Mouse (Mus musculus) liver, embryonic 14.5 days (tissue): ENCODE measurements around the gene Abcd2. TPM values are rescaled to one million over a fixed set of nuclear protein-coding genes. Genes with fewer than 3 reads are reported as not detected.

Experiments used
- ATAC-seq: fragments of 200-750 bp; cut with Nextera tagmentation; 2 replicates; pipeline ENCODE4 v1.8.0; 2017; ENCODE audit warnings: moderate number of reproducible peaks, mild to moderate bottlenecking, moderate library complexity; ENCODE audit not compliant: insufficient read depth
- DNase-seq, 3 experiments: peaks; one replicate each; pipeline ENCODE4 v3.0.0-alpha.2; 2012 to 2013; ENCODE audit warnings: low read depth in 3 of 3, low spot score in 3 of 3
- H3K27ac ChIP-seq: fragments of 300-500 bp; sonication (generic); 2 replicates; pipeline ENCODE4 v1.5.1; 2014; ENCODE audit warnings: moderate library complexity, mild to moderate bottlenecking, control low read depth, inconsistent platforms
- H3K27me3 ChIP-seq: fragments of 300-500 bp; sonication (generic); 2 replicates; pipeline ENCODE4 v1.6.1; 2014; ENCODE audit warnings: mild to moderate bottlenecking, low read length, moderate library complexity; ENCODE audit not compliant: control insufficient read depth, insufficient read depth
- H3K36me3 ChIP-seq: fragments of 300-500 bp; sonication (generic); replicated peaks from 2 replicates; pipeline ENCODE4 v1.6.1; 2014; ENCODE audit warnings: low read depth; ENCODE audit not compliant: control insufficient read depth, insufficient read depth
- H3K4me1 ChIP-seq, 2 experiments: fragments of 200-500 bp in 1 of 2; fragments of 300-500 bp in 1 of 2; sonication (generic) in 1 of 2; replicated peaks; 2 replicates each; pipeline ENCODE4 v1.6.1; 2012 to 2014; ENCODE audit warnings: antibody characterized with exemption in 1 of 2, inconsistent platforms in 1 of 2, low read length in 1 of 2; ENCODE audit not compliant: control insufficient read depth in 2 of 2, insufficient read depth in 2 of 2
- H3K4me2 ChIP-seq: fragments of 300-500 bp; sonication (generic); 2 replicates; pipeline ENCODE4 v1.6.1; 2014; ENCODE audit warnings: low read depth, mild to moderate bottlenecking, control low read depth, moderate library complexity
- H3K4me3 ChIP-seq, 2 experiments: fragments of 200-500 bp in 1 of 2; fragments of 300-500 bp in 1 of 2; sonication (generic) in 1 of 2; 2 replicates each; pipeline ENCODE4 v1.5.1; 2012 to 2014; ENCODE audit warnings: low read depth in 2 of 2, low read length in 2 of 2, mild to moderate bottlenecking in 2 of 2, control low read depth in 1 of 2, inconsistent platforms in 1 of 2, moderate library complexity in 1 of 2; ENCODE audit not compliant: insufficient read depth in 1 of 2
- H3K9ac ChIP-seq: fragments of 300-500 bp; sonication (generic); replicated peaks from 2 replicates; pipeline ENCODE4 v1.6.1; 2014; ENCODE audit warnings: mild to moderate bottlenecking, control low read depth, moderate library complexity
- H3K9me3 ChIP-seq: fragments of 300-500 bp; sonication (generic); 2 replicates; pipeline ENCODE4 v1.6.1; 2016; ENCODE audit warnings: low read length, mixed read lengths; ENCODE audit not compliant: control insufficient read depth
- CTCF ChIP-seq: IDR thresholded peaks from 2 replicates; pipeline ENCODE4 v1.5.1; 2016; ENCODE audit warnings: antibody characterized with exemption, low read depth, control low read depth
- EP300 ChIP-seq: IDR thresholded peaks from 2 replicates; pipeline ENCODE4 v1.6.1; 2016; ENCODE audit warnings: antibody characterized with exemption, low read depth
- WGBS: fragments of 180-500 bp; shearing (Covaris S2); extraction: QIAGEN DNeasy Blood & Tissue Kit; methylation state at CpG from one replicate; pipeline ENCODE4 v1.1.7; 2014; ENCODE audit not compliant: insufficient replicate concordance; 5-methylcytosine and 5-hydroxymethylcytosine counted together
- polyA plus RNA-seq, 2 experiments: library from polyadenylated mRNA; depleted of rRNA in 1 of 2; stranded (reverse) in 1 of 2; unstranded in 1 of 2; fragments of >200 nt; fragmentation: Nextera tagmentation in 1 of 2; extraction: Ambion mirVana in 1 of 2; gene quantifications; 2 replicates each; pipeline versions ENCODE4 v1.2.1 to v1.2.3; 2012 to 2014

Abcd2 gene
- polyA plus RNA-seq, 2 experiments = 1.1 to 2.5 TPM

DNA sequence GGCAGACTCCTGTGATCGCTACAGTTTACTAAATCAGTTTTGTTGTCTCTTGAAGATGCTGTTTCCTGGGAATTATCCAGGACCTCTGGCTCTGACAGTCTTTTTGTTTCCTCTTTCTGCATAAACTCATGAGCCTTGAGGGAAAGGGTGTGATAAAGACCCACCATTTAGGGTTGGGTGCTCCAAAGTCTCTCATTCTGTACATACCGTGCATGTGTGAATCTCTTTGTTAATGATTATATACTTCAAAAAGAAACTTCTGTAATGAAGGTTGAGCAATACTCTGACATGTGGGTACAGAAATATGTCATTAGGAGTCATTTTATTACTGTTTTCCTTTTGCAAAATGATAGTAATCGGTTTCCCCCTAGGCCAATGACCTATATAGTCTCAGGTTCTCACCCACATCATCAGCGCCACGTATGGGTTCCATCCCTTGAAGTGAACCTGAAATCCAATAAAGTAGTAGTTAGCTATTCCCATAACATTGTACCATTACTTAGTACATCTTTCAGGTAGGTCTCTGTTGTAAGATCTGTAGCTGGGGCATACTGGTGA is 83.4 kb downstream of the Abcd2 start:
- Histone ChIP-seq H3K27me3 (no peaks in the 10 kb centered on the region), H3K4me2 (no peak overlapping the region), H3K9ac (no peak overlapping the region), H3K9me3 (no peaks in the 10 kb centered on the region), H3K27ac (no peak overlapping the region), H3K4me3 (no peak overlapping the region), H3K4me1 (no peaks in the 10 kb centered on the region), H3K36me3 (no peaks in the 10 kb centered on the region)
- TF ChIP-seq EP300 = no peak
- DNase-seq = no peak
- no peak for ATAC-seq
- 67% methylated on average over 5 of the region's 5 CpGs for WGBS

DNA sequence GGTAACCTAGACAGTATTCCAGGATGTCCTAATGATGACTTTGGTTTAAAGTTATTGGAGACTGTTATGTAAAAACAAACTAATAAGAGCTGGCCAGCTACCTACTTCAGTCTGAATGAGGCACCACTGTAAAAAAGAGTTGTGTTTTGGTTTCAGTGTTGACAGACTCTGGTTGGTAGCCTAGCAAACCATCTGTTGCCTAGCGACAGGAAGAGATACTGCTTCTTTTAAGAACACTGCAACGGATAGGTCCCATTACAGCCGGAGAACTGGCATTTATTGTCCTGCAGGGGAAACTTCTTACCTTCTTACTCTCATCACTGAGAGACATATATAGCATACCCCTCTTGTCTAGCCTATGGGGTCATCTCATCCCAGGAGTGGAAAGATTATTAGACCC is 86.7 kb downstream of the Abcd2 start:
- Histone ChIP-seq H3K4me3 (no peak overlapping the region), H3K27ac (no peak overlapping the region), H3K9ac (no peak overlapping the region), H3K4me2 (no peak overlapping the region), H3K9me3 (no peaks in the 10 kb centered on the region), H3K4me1 (no peaks in the 10 kb centered on the region), H3K36me3 (no peaks in the 10 kb centered on the region), H3K27me3 (no peaks in the 10 kb centered on the region)
- 57% methylated on average over 3 of the region's 3 CpGs for WGBS
- TF ChIP-seq EP300 = no peak
- no peak for ATAC-seq
- no peak for DNase-seq

DNA sequence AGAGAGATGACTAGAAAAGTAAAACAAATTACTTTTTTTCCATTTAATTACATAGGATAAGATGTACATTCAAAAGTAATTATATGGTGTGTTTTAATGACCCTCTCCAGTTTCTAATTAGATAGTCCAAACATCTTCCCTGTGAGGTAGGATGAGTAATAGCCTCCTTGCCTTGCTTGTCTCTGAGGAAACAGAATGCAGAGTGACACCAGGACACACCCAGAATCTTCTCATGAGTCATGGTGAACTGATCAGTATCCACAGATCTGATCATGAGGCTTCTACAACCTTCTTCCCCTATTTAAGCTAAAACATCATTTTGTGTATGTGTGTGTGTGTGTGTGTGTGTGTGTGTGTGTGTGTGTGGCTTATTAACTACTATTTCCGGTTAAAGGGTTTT is 87.3 kb downstream of the Abcd2 start:
- DNase-seq (no peak), ATAC-seq (no peak)
- Histone ChIP-seq H3K36me3 (no peaks in the 10 kb centered on the region), H3K4me3 (no peak overlapping the region), H3K27me3 (no peaks in the 10 kb centered on the region), H3K9ac (no peak overlapping the region), H3K4me1 (no peaks in the 10 kb centered on the region), H3K27ac (no peak overlapping the region), H3K9me3 (no peaks in the 10 kb centered on the region), H3K4me2 (no peak overlapping the region)
- TF ChIP-seq EP300 = no peak
- no peak for TF ChIP-seq CTCF
- WGBS = 54% methylated on average over 1 of the region's 1 CpGs

DNA sequence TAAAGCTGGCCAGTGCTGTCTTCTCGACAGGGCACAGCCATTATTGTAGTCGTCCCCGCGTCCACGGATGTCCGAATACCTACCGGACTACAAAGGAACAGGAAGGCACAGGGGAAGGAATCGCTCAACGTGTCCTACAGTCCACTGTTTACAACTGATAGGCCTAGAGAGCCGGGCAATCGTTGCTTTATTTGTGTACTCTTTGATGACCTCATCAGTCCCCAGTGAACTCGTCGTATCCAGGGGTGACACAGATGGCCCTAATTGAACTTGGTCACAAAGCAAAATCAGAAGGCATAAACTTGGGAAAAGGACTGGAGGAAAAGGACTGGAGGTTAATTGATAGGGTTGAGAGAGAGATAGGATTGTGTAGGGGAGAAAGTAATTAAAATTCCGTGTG is 87.8 kb downstream of the Abcd2 start:
- Histone ChIP-seq H3K4me1 (no peaks in the 10 kb centered on the region), H3K4me2 (no peak overlapping the region), H3K36me3 (no peaks in the 10 kb centered on the region), H3K9ac (no peak overlapping the region), H3K9me3 (no peaks in the 10 kb centered on the region), H3K4me3 (no peak overlapping the region), H3K27me3 (no peaks in the 10 kb centered on the region), H3K27ac (no peak overlapping the region)
- WGBS = 60% methylated on average over 14 of the region's 14 CpGs
- TF ChIP-seq EP300 = no peak
- TF ChIP-seq CTCF = no peak
- ATAC-seq = no peak
- DNase-seq = no peak

DNA sequence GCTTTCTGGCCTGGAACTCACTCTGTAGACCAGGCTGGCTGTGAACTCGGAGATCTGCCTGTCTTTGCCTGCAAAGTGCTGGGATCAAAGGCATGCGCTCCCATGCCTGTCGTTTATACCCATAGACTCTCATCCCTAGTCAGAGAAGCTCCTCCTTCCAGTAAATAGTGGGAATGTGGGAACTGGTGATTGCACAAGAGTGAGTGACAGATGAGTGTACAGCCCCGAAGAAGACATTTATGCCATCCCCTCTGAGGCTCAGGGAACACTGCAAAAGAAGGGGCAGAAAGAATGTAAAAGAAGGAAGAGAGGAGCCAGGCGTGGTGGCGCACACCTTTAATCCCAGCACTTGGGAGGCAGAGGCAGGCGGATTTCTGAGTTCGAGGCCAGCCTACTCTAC is 88.3 kb downstream of the Abcd2 start:
- no peak overlapping the region for H3K27ac ChIP-seq
- no peaks in the 10 kb centered on the region for H3K4me1 ChIP-seq
- no peak overlapping the region for H3K9ac ChIP-seq
- no peaks in the 10 kb centered on the region for H3K36me3 ChIP-seq
- H3K27me3 ChIP-seq = no peaks in the 10 kb centered on the region
- no peak overlapping the region for H3K4me2 ChIP-seq
- no peak for TF ChIP-seq CTCF
- no peak for TF ChIP-seq EP300
- WGBS = 66% methylated on average over 8 of the region's 8 CpGs
- DNase-seq (no peak), ATAC-seq (no peak)
- no peaks in the 10 kb centered on the region for H3K9me3 ChIP-seq
- H3K4me3 ChIP-seq = no peak overlapping the region
